Mouse (Mus musculus) cerebellum, adult 9-10 months (tissue): ENCODE data around the gene Daam1.

Source experiments
- DNase-seq: peaks from one replicate; pipeline ENCODE4 v3.0.0; 2022

Daam1 gene

DNA sequence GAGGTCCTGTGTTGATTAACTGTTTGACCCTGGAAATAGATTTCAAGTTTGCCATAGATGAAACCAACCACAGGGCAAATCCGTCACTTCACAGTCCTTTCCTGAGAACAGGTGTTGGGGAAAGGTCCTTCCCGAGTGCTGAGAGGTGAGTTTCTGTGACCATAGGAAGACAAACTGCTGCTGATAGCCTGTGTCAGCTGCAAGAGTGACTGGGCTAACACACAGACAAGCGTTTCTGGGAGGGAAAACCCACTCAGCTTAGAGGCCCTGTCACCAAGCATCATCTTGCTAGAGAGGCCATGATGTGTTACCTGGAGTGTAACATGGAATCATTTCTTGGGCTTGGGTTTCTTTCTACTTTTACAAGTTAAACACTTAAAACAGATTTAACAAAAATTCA, 35.1 kb downstream of the Daam1 start:
- DNase-seq = no peak

DNA sequence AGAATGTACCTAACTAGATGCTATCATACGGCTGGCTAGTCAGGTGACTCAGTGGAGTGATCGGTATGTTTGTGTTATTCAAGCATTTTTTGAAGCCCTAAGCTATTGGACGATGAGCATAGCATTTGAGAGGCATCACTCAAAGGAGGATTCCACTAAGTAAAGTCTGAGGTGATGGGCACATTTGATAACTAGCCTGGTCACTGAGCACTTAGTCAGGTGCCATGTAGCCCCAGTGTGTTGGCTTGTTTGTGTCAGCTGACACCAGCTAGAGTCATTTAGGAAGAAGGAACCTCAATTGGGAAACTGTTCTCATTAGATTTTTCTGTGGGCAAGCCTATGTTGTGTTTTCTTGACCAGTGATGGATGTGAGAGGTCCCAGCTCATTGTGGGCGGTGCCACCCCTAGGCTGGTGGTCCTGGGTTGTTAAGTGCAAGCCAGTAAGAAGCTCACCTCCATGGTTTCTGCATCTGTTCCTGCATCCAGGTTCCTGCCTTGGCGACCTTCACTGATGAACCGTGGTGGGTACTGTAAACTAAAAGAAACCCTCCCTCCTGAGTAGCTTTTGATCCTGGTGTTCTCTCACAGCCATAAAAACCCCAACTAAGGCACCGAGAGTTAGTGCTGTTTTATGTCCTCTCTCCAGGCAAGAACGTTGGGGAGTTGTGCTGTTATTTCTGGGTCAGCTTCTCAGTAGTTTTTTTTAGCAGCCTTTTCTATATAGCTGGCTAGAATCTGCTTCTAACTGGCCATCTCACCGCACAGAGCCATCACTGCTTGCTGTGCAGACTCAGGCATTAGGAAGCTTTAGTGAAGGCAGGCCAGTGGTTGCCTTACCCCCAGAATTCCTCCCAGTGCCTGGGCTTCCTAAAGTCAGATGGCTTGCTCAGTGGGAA, 36.7 kb downstream of the Daam1 start:
- no peak for DNase-seq

DNA sequence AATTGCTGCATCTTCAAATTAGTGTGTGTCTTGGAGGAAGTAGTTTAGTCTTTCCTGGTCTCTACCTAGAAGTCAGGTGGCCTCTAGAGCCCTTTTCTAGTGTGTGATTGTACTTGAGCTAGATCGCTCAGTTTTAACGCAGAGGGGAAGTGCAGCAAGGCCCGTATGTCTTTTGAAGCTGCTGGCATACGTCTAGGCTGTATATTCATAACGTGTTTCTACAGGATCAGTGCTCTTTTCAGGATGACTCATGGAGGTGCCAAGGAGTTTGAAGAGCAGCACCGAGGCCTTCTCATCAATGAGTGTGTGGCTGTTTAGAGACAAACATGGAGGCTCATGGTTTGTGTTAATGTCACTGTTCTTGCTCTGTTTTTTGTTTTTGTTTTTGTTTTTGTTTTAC, 39.8 kb downstream of the Daam1 start:
- no peak for DNase-seq

DNA sequence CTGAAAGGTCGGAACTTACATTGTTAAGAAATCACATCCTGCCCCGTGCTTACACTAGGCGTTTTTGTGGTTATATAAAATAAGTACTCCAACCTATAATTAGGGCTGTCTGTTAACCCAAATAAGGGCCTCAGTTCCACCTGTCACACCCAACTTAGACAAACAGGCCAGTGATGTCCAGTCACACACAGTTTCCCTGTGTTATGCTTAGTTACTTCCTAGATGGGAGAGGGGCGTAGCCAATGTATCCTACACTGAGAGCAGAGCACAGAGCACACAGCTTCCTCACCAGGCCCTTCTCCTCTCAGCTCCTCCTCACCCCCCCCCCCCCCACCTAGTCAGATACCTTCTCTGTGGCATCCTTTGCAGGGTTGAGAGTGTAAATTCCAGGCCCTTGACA, 41.5 kb downstream of the Daam1 start:
- no peak for DNase-seq

- DNase-seq = no peak
These were observed 43.7 kb downstream of the Daam1 start for GRCm38 (mm10) chr12:71874561-71874960.

- no peak for DNase-seq
These were observed 44.1 kb downstream of the Daam1 start for GRCm38 (mm10) chr12:71874984-71875383.

DNA sequence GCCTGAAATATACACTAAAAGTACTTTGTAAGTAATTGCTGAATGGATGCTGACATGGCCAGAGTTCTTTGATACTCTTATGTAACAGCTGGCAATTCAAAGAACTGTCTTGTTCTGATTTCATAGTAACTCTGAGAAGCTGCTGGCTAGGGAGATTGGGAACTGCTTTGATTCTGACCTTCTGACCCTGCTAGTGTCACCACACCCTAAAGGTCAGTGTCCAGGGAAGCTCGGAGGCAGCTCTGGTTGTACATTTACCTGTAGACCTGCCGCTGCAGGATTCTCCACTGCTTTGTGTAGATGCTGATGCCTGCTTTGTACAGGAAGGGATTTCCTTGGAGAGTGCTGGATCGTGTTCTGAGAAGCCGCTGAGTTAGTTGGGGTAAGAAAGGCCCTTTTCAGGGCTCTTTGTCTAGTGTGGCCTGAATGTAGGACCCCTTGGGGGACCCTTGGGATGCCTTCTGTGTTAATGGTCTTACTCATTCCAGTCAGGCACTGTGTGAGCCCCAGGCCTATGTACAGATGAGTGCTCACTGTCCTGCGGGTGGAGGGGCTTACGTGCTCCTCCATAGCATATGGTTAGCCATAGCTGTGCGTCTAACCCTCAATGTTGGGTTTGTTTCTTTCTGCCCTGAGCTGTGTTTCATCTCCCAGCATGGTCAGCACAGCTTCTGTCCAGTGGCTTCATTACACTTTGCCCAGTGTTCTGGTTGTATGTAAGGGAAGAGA, 45.0 kb downstream of the Daam1 start:
- no peak for DNase-seq

- no peak for DNase-seq
These were observed 50.1 kb downstream of the Daam1 start for GRCm38 (mm10) chr12:71880987-71881386.

DNA sequence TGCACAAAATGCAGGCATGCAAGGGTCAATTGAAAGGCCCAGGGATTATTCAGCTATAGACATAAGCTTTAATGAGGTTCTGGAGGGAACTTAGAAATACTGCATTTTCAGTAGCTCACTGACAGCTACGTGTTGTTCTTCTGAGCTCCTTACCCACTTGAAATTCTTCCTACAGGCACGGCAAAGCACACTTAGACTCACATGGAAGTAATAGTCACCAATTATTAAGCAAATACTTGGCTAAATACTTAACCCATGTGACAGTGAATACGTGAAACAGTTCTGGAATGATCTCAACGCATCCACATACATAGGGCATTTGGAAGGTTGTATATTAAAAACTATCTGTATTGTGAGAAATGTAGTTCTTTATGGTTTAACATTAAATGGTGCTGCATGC, 50.6 kb downstream of the Daam1 start:
- no peak for DNase-seq

DNA sequence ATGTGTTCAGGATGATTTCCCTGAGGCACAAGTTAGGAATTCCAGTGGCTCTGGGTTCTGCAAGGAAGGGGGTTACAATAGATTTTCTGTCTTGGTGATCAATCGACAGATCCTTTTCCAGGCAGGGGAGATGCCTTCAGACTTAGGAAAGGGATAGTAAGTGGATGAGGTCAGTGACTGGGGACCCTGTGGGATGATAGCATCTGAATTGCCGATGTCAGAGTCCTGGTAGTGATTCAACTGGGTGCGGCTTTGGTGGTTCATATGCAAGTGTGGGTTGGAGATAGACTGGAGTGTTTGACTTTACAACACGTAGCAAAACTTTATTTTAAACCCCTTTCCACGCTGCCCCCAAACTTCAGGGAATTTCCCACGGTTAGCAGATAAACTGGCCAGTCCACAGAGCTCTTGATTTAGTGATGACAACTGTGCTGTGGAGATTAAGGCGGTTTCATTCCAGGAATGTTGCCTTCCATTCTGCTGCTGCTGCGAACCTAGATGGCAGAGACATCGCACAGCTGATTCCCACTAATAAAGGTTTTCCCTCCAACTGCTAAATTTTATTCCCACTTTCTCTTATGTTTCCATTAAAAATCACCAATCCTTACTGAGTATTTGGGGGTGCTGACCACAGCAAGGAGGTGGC, 52.3 kb downstream of the Daam1 start:
- DNase-seq = no peak

- no peak for DNase-seq
These were observed 54.3 kb downstream of the Daam1 start for GRCm38 (mm10) chr12:71885170-71885574.

DNA sequence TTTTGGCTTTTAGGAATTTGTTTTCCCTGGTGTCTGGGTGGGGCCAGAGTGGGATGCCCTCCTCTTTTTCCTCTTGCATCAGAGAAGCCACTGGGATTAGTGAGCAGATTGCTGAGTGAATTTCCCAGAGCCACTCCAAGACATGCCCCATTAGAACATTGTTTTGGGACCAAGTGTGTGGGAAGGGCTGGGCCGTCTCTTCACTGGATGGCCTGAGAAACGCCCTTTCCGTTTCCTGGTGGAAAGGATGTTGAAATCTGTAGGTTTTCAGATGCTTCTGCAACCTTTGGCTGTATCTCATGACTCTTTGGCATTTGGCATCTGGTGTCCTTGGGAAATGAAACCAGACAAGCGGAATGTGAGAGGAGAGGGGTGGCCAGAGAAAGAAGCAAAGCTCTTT, 54.8 kb downstream of the Daam1 start:
- no peak for DNase-seq

GRCm38 (mm10) chr12:71886406-71886805, 55.5 kb downstream of the Daam1 start:
- DNase-seq = no peak

GRCm38 (mm10) chr12:71886941-71887340, 56.1 kb downstream of the Daam1 start:
- DNase-seq = no peak

DNA sequence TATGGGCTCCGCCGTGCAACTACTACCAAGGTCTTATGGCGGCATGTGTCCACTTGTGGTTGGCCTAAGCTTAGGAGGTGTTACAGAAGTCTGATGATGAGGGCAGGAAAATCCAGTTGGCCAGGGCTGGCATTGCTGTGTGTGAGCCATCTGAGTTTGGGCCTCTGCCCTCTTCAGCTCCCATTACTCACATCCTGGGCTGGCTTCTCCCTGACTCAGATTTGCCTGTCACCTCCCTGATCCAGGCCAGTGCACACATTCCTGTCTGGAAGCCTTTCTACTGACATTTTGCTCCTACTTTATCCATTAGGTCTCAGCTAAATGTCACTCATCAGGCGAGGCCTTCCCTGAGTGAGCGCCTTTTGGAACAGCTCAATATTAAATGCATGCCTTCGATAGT, 57.5 kb downstream of the Daam1 start:
- no peak for DNase-seq

DNA sequence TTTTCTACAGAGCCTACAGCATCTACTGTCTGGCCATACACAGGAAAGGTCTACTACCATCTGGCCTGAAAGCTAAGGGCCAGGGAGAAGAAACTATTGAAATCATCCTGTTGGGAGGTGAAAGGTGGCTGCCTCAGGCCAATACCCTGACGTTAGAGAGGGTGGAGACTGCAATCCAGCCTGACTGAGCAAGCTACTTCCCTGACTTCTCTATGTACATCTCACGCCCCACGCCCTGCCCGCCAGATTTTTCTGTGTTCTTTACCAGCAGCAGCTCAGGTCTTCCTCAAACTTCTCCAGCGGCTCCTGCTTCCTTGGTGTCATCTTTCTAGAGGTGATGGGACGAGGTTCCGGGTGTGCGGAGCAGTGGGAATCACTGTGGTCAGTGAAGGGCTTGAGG, 58.4 kb downstream of the Daam1 start:
- no peak for DNase-seq

DNA sequence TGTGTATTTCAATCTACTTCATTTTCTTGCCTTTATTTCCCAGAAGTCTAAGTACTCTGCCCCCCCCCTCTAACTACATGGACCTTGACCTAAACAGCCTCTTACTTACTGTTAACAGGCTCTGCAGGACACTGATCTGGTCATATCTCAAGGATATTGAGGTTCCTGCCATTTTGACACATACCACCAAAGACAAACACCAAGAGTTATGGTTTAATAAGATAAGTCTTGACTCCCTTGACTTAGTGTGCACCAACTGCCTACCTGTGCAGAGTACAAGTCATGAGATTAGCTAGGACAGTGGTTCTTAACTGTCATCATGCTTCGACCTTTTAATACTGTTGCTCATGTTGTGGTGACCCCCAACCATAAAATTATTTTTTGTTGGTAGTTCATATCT, 59.4 kb downstream of the Daam1 start:
- no peak for DNase-seq

- no peak for DNase-seq
These were observed 61.0 kb downstream of the Daam1 start for GRCm38 (mm10) chr12:71891729-71892355.

- DNase-seq = no peak
These were observed 62.2 kb downstream of the Daam1 start for GRCm38 (mm10) chr12:71892996-71893605.

- no peak for DNase-seq
These were observed 67.4 kb downstream of the Daam1 start for GRCm38 (mm10) chr12:71898231-71898630.

DNA sequence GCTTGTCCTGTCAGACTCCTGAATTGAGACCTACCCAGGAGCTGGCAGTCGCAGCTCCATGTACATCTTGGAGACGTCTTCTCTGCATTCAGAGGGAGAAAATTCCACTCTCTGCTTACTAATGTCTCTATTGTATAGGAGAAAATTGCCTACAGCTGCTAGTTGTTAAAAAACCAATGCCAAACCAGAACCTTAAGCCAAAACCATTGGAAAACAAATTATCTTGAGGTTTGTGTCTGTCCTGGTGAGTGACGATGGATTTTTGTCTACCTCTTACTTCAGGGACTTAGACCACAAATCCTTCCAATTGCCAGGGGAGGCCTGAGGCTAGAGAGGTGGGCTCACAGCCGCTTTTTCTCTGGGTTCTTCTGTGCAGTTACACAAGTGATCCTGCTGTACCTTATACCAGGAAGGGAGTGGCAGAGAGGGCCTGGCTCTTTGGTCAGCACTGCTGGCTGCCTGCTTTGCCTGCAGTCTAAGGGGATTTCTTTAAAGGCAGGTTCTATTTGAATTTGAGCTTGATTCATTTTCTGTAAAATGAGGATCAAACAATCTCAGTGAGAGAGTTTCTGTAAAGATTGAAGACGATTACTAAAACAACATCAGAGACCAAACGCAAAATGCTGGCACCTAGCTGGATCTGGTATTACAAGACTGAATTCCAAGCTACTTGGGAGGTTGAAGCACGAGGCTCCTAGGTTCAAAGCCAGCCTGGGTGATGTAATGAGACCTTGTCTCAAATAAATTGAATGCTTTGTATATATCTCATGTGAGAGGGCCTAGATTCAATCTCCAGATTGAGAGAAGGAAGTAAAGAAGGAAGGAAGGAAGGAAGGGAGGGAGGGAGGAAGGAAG, 68.0 kb downstream of the Daam1 start:
- no peak for DNase-seq

GRCm38 (mm10) chr12:71899566-71899965, 68.7 kb downstream of the Daam1 start:
- no peak for DNase-seq
